Mouse (Mus musculus): ENCODE data around the gene Aph1c.
"Not testable (repeated sequence)": the region's sequence is repeated elsewhere in the genome, so short reads cannot be mapped to it uniquely, and the experiment has no call there.

Aph1c gene

GRCm38 (mm10) chr9:66873531-66873930 lies 39.0 kb upstream of the Aph1c start:
- Histone ChIP-seq H3K27me3 (ENCODE audit: insufficient read depth, low read length) (no peaks in the 10 kb centered on the region), H3K36me3 (ENCODE audit: insufficient read depth, low read length) (no peaks in the 10 kb centered on the region), H3K4me3 (replicated peaks; ENCODE audit: low read length) (no peak overlapping the region), H3K9me3 (ENCODE audit: low read length) (no peaks in the 10 kb centered on the region), H3K4me1 (replicated peaks; ENCODE audit: low read depth, low read length) (no peaks in the 10 kb centered on the region)
- TF ChIP-seq POU5F1 (IDR thresholded peaks at IDR 0.05; ENCODE audit: borderline replicate concordance, low read length) = no peak
- no peak for TF ChIP-seq NANOG (IDR thresholded peaks at IDR 0.05; ENCODE audit: borderline replicate concordance, low read length)
- TF ChIP-seq CTCF (conservative IDR thresholded peaks at IDR 0.05; ENCODE audit: low read length) = no peak

- H3K9me3 ChIP-seq (ENCODE audit: low read length); H3K27me3 ChIP-seq (ENCODE audit: insufficient read depth, low read length); H3K36me3 ChIP-seq (ENCODE audit: insufficient read depth, low read length); H3K4me1 ChIP-seq (replicated peaks; ENCODE audit: low read depth, low read length); H3K4me3 ChIP-seq (replicated peaks; ENCODE audit: low read length): not testable (repeated sequence)
Measured at GRCm38 (mm10) chr9:66873009-66873408, 38.5 kb upstream of the Aph1c start.

- H3K4me3 ChIP-seq (replicated peaks; ENCODE audit: low read length) = no peak overlapping the region
- TF ChIP-seq CTCF (conservative IDR thresholded peaks at IDR 0.05; ENCODE audit: low read length) (no peak), NANOG (IDR thresholded peaks at IDR 0.05; ENCODE audit: borderline replicate concordance, low read length) (no peak), POU5F1 (IDR thresholded peaks at IDR 0.05; ENCODE audit: borderline replicate concordance, low read length) (no peak)
- no peaks in the 10 kb centered on the region for H3K36me3 ChIP-seq (ENCODE audit: insufficient read depth, low read length)
- no peaks in the 10 kb centered on the region for H3K9me3 ChIP-seq (ENCODE audit: low read length)
- H3K27me3 ChIP-seq (ENCODE audit: insufficient read depth, low read length) = no peaks in the 10 kb centered on the region
- no peaks in the 10 kb centered on the region for H3K4me1 ChIP-seq (replicated peaks; ENCODE audit: low read depth, low read length)
Measured at GRCm38 (mm10) chr9:66872015-66872727, 37.6 kb upstream of the Aph1c start.

- H3K4me1 ChIP-seq (replicated peaks; ENCODE audit: low read depth, low read length) = no peaks in the 10 kb centered on the region
- no peak for TF ChIP-seq CTCF (conservative IDR thresholded peaks at IDR 0.05; ENCODE audit: low read length)
- no peak for TF ChIP-seq POU5F1 (IDR thresholded peaks at IDR 0.05; ENCODE audit: borderline replicate concordance, low read length)
- no peak for TF ChIP-seq NANOG (IDR thresholded peaks at IDR 0.05; ENCODE audit: borderline replicate concordance, low read length)
- H3K27me3 ChIP-seq (ENCODE audit: insufficient read depth, low read length) = no peaks in the 10 kb centered on the region
- H3K9me3 ChIP-seq (ENCODE audit: low read length) = no peaks in the 10 kb centered on the region
- peaks cover 5% of the 10 kb centered on the region for H3K36me3 ChIP-seq (ENCODE audit: insufficient read depth, low read length)
- no peak overlapping the region for H3K4me3 ChIP-seq (replicated peaks; ENCODE audit: low read length)
Measured at GRCm38 (mm10) chr9:66864708-66865107, 30.2 kb upstream of the Aph1c start.

GRCm38 (mm10) chr9:66863456-66863855 lies 28.9 kb upstream of the Aph1c start:
- no peaks in the 10 kb centered on the region for H3K4me1 ChIP-seq (replicated peaks; ENCODE audit: low read depth, low read length)
- H3K9me3 ChIP-seq (ENCODE audit: low read length) = no peaks in the 10 kb centered on the region
- TF ChIP-seq CTCF (conservative IDR thresholded peaks at IDR 0.05; ENCODE audit: low read length) = no peak
- TF ChIP-seq NANOG (IDR thresholded peaks at IDR 0.05; ENCODE audit: borderline replicate concordance, low read length) = no peak
- TF ChIP-seq POU5F1 (IDR thresholded peaks at IDR 0.05; ENCODE audit: borderline replicate concordance, low read length) = no peak
- no peak overlapping the region for H3K4me3 ChIP-seq (replicated peaks; ENCODE audit: low read length)
- no peaks in the 10 kb centered on the region for H3K27me3 ChIP-seq (ENCODE audit: insufficient read depth, low read length)
- H3K36me3 ChIP-seq (ENCODE audit: insufficient read depth, low read length) = peaks cover 5% of the 10 kb centered on the region

GRCm38 (mm10) chr9:66862202-66862601 lies 27.7 kb upstream of the Aph1c start:
- Histone ChIP-seq H3K27me3 (ENCODE audit: insufficient read depth, low read length) (no peaks in the 10 kb centered on the region), H3K9me3 (ENCODE audit: low read length) (no peaks in the 10 kb centered on the region), H3K36me3 (ENCODE audit: insufficient read depth, low read length) (peaks cover 5% of the 10 kb centered on the region), H3K4me3 (replicated peaks; ENCODE audit: low read length) (no peak overlapping the region), H3K4me1 (replicated peaks; ENCODE audit: low read depth, low read length) (no peaks in the 10 kb centered on the region)
- TF ChIP-seq NANOG (IDR thresholded peaks at IDR 0.05; ENCODE audit: borderline replicate concordance, low read length) (no peak), CTCF (conservative IDR thresholded peaks at IDR 0.05; ENCODE audit: low read length) (no peak), POU5F1 (IDR thresholded peaks at IDR 0.05; ENCODE audit: borderline replicate concordance, low read length) (no peak)

GRCm38 (mm10) chr9:66861104-66861767 lies 26.7 kb upstream of the Aph1c start:
- Histone ChIP-seq H3K4me1 (replicated peaks; ENCODE audit: low read depth, low read length) (no peaks in the 10 kb centered on the region), H3K27me3 (ENCODE audit: insufficient read depth, low read length) (no peaks in the 10 kb centered on the region), H3K9me3 (ENCODE audit: low read length) (no peaks in the 10 kb centered on the region), H3K4me3 (replicated peaks; ENCODE audit: low read length) (no peak overlapping the region), H3K36me3 (ENCODE audit: insufficient read depth, low read length) (peaks cover 5% of the 10 kb centered on the region)
- no peak for TF ChIP-seq CTCF (conservative IDR thresholded peaks at IDR 0.05; ENCODE audit: low read length)

GRCm38 (mm10) chr9:66859523-66859922 lies 25.0 kb upstream of the Aph1c start:
- H3K4me1 ChIP-seq (replicated peaks; ENCODE audit: low read depth, low read length) = no peaks in the 10 kb centered on the region
- no peaks in the 10 kb centered on the region for H3K27me3 ChIP-seq (ENCODE audit: insufficient read depth, low read length)
- no peak overlapping the region for H3K4me3 ChIP-seq (replicated peaks; ENCODE audit: low read length)
- TF ChIP-seq CTCF (conservative IDR thresholded peaks at IDR 0.05; ENCODE audit: low read length) (no peak), POU5F1 (IDR thresholded peaks at IDR 0.05; ENCODE audit: borderline replicate concordance, low read length) (no peak), NANOG (IDR thresholded peaks at IDR 0.05; ENCODE audit: borderline replicate concordance, low read length) (no peak)
- H3K9me3 ChIP-seq (ENCODE audit: low read length) = no peaks in the 10 kb centered on the region
- H3K36me3 ChIP-seq (ENCODE audit: insufficient read depth, low read length) = peaks cover 5% of the 10 kb centered on the region

GRCm38 (mm10) chr9:66855865-66856264 lies 21.3 kb upstream of the Aph1c start:
- no peak for TF ChIP-seq POU5F1 (IDR thresholded peaks at IDR 0.05; ENCODE audit: borderline replicate concordance, low read length)
- TF ChIP-seq NANOG (IDR thresholded peaks at IDR 0.05; ENCODE audit: borderline replicate concordance, low read length) = no peak
- TF ChIP-seq CTCF (conservative IDR thresholded peaks at IDR 0.05; ENCODE audit: low read length) = no peak
- Histone ChIP-seq H3K4me1 (replicated peaks; ENCODE audit: low read depth, low read length) (peaks cover 4% of the 10 kb centered on the region), H3K9me3 (ENCODE audit: low read length) (no peaks in the 10 kb centered on the region), H3K36me3 (ENCODE audit: insufficient read depth, low read length) (peaks cover 5% of the 10 kb centered on the region), H3K27me3 (ENCODE audit: insufficient read depth, low read length) (no peaks in the 10 kb centered on the region), H3K4me3 (replicated peaks; ENCODE audit: low read length) (no peak overlapping the region)
